Mouse (Mus musculus) heart, postnatal 0 days (tissue): ENCODE data around the gene Senp7. TPM values are rescaled to one million over a fixed set of nuclear protein-coding genes. Genes with fewer than 3 reads are reported as not detected.

Experiments used
- ATAC-seq: fragments of 200-750 bp; cut with Nextera tagmentation; 2 replicates; pipeline ENCODE4 v1.8.0; 2017; ENCODE audit warnings: low read depth, moderate number of reproducible peaks, moderate library complexity; ENCODE audit not compliant: insufficient read depth
- DNase-seq: peaks from one replicate; pipeline ENCODE4 v3.0.0-alpha.2; 2016; ENCODE audit warnings: low spot score
- H3K27ac ChIP-seq: fragments of 300-500 bp; sonication (generic); 2 replicates; pipeline ENCODE4 v1.5.1; 2014; ENCODE audit warnings: low read depth, mild to moderate bottlenecking
- H3K27me3 ChIP-seq: fragments of 300-500 bp; sonication (generic); 2 replicates; pipeline ENCODE4 v1.6.1; 2014; ENCODE audit warnings: low read length, mixed read lengths; ENCODE audit not compliant: control insufficient read depth, insufficient read depth
- H3K36me3 ChIP-seq: fragments of 300-500 bp; sonication (generic); replicated peaks from 2 replicates; pipeline ENCODE4 v1.6.1; 2014; ENCODE audit warnings: low read length, mixed read lengths; ENCODE audit not compliant: control insufficient read depth, insufficient read depth
- H3K4me1 ChIP-seq: fragments of 300-500 bp; sonication (generic); 2 replicates; pipeline ENCODE4 v1.6.1; 2014; ENCODE audit warnings: antibody characterized with exemption; ENCODE audit not compliant: control insufficient read depth, insufficient read depth
- H3K4me2 ChIP-seq: fragments of 300-500 bp; sonication (generic); 2 replicates; pipeline ENCODE4 v1.6.1; 2014; ENCODE audit warnings: low read depth, mild to moderate bottlenecking, low read length, moderate library complexity
- H3K4me3 ChIP-seq: fragments of 300-500 bp; sonication (generic); 2 replicates; pipeline ENCODE4 v1.5.1; 2014; ENCODE audit warnings: low read depth, low read length
- H3K9ac ChIP-seq: fragments of 300-500 bp; sonication (generic); replicated peaks from 2 replicates; pipeline ENCODE4 v1.6.1; 2014; ENCODE audit warnings: low read depth, low read length, mixed read lengths
- H3K9me3 ChIP-seq: fragments of 300-500 bp; sonication (generic); replicated peaks from 2 replicates; pipeline ENCODE4 v1.6.1; 2016; ENCODE audit warnings: low read length; ENCODE audit not compliant: control insufficient read depth
- CTCF ChIP-seq: IDR thresholded peaks from 2 replicates; pipeline ENCODE4 v1.5.1; 2016; ENCODE audit warnings: antibody characterized with exemption, control low read depth, low read depth
- EP300 ChIP-seq: IDR thresholded peaks from 2 replicates; pipeline ENCODE4 v1.6.1; 2016; ENCODE audit warnings: antibody characterized with exemption, low read depth
- WGBS: fragments of 180-500 bp; shearing (Covaris S2); extraction: QIAGEN DNeasy Blood & Tissue Kit; methylation state at CpG from one replicate; pipeline ENCODE4 v1.1.7; 2014; 5-methylcytosine and 5-hydroxymethylcytosine counted together
- polyA plus RNA-seq: library from polyadenylated mRNA; unstranded; fragments of >200 nt; fragmentation: Nextera tagmentation; extraction: Ambion mirVana; gene quantifications from 2 replicates; pipeline ENCODE4 v1.2.1, GENCODE M21; 2015
- total RNA-seq: library from RNA; depleted of rRNA; stranded (reverse); fragments of >200 nt; gene quantifications from 2 replicates; pipeline ENCODE4 v1.2.3, GENCODE M21; 2014; ENCODE audit warnings: low replicate concordance

Senp7 gene
- total and polyA plus RNA-seq, 2 experiments from 2014 or later, result 9.5 to 14.0 TPM

GRCm38 (mm10) chr16:56036501-56036900 is 11.6 kb upstream of the Senp7 start:
- H3K9me3 ChIP-seq, result no peaks in the 10 kb centered on the region
- peaks cover 9% of the 10 kb centered on the region for H3K4me1 ChIP-seq
- TF ChIP-seq CTCF, result no peak
- TF ChIP-seq EP300, result no peak

GRCm38 (mm10) chr16:56037138-56038010 is 10.8 kb upstream of the Senp7 start, which contains the start of gene Trmt10c:
Gene Trmt10c (minus strand): TSS chr16:56037819.
- WGBS, result under 1% methylated on average over 63 of the region's 63 CpGs

More at GRCm38 (mm10) chr16:56036501-56036900, 11.6 kb upstream of the Senp7 start:
- H3K36me3 ChIP-seq, result peaks cover 23% of the 10 kb centered on the region
- ATAC-seq (no peak), DNase-seq (no peak)
- peak overlapping the region; percentile 80 for H3K9ac ChIP-seq
- no peaks in the 10 kb centered on the region for H3K27me3 ChIP-seq
- H3K27ac ChIP-seq, result no peak overlapping the region
- H3K4me2 ChIP-seq, result peak overlapping the region; percentile 64
- H3K4me3 ChIP-seq, result peak overlapping the region; percentile 85
- WGBS, result 51% methylated on average over 6 of the region's 6 CpGs

GRCm38 (mm10) chr16:56038090-56038489 is 10.0 kb upstream of the Senp7 start:
- 26% methylated on average over 8 of the region's 8 CpGs for WGBS
- H3K4me2 ChIP-seq, result peak overlapping the region; percentile 64
- H3K27me3 ChIP-seq, result no peaks in the 10 kb centered on the region
- peaks cover 17% of the 10 kb centered on the region for H3K36me3 ChIP-seq
- DNase-seq, result no peak
- H3K9ac ChIP-seq, result peak overlapping the region; percentile 80
- H3K4me1 ChIP-seq, result peaks cover 9% of the 10 kb centered on the region
- ATAC-seq, result no peak; the same call in 1 of the 2 replicates
- TF ChIP-seq EP300 (no peak), CTCF (no peak)
- peak overlapping the region; percentile 91 for H3K27ac ChIP-seq
- peak overlapping the region; percentile 85 for H3K4me3 ChIP-seq
- H3K9me3 ChIP-seq, result no peaks in the 10 kb centered on the region

More at GRCm38 (mm10) chr16:56037138-56038010, 10.8 kb upstream of the Senp7 start, which contains the start of gene Trmt10c:
- ATAC-seq (peak; percentile 100), DNase-seq (peak; percentile 92)
- Histone ChIP-seq H3K36me3 (peaks cover 23% of the 10 kb centered on the region), H3K4me2 (peak within 1 kb of the TSS; percentile 64), H3K4me1 (peaks cover 9% of the 10 kb centered on the region), H3K27me3 (no peaks in the 10 kb centered on the region), H3K9ac (peak within 1 kb of the TSS; percentile 80), H3K27ac (peak within 1 kb of the TSS; percentile 91), H3K9me3 (no peaks in the 10 kb centered on the region), H3K4me3 (peak within 1 kb of the TSS; percentile 85)
- TF ChIP-seq CTCF (no peak), EP300 (peak; percentile 73)

- TF ChIP-seq EP300 (no peak), CTCF (no peak)
- H3K4me2 ChIP-seq, result no peak overlapping the region
- 80% methylated on average over 3 of the region's 3 CpGs for WGBS
- no peaks in the 10 kb centered on the region for H3K36me3 ChIP-seq
- no peaks in the 10 kb centered on the region for H3K4me1 ChIP-seq
- DNase-seq (no peak), ATAC-seq (no peak)
- no peaks in the 10 kb centered on the region for H3K27me3 ChIP-seq
- no peak overlapping the region for H3K27ac ChIP-seq
- H3K4me3 ChIP-seq, result no peak overlapping the region
- H3K9ac ChIP-seq, result no peak overlapping the region
- no peaks in the 10 kb centered on the region for H3K9me3 ChIP-seq
Measured at GRCm38 (mm10) chr16:56055911-56056310, 7.8 kb downstream of the Senp7 start.

- DNase-seq, result no peak
- 71% methylated on average over 7 of the region's 7 CpGs for WGBS
- Histone ChIP-seq H3K4me1 (no peaks in the 10 kb centered on the region), H3K9me3 (no peaks in the 10 kb centered on the region), H3K27me3 (no peaks in the 10 kb centered on the region), H3K9ac (no peak overlapping the region), H3K4me2 (no peak overlapping the region), H3K27ac (no peak overlapping the region), H3K36me3 (no peaks in the 10 kb centered on the region), H3K4me3 (no peak overlapping the region)
- no peak for TF ChIP-seq EP300
- no peak for TF ChIP-seq CTCF
- no peak for ATAC-seq
Measured at GRCm38 (mm10) chr16:56056944-56057590, 8.9 kb downstream of the Senp7 start.
